Mouse (Mus musculus) urinary bladder, adult 2 months (tissue): ENCODE results near the gene Hcar2. TPM values are rescaled to one million over a fixed set of nuclear protein-coding genes. Genes with fewer than 3 reads are reported as not detected.

Source experiments
- DNase-seq: peaks from one replicate; pipeline ENCODE4 v3.0.0; 2022; ENCODE audit warnings: low spot score
- polyA plus RNA-seq: library from polyadenylated mRNA; depleted of rRNA; stranded (reverse); fragments of >200 nt; gene quantifications from 2 replicates; pipeline ENCODE4 v1.2.3, GENCODE M21; 2012; rRNA removed

The Hcar2 gene
- polyA plus RNA-seq: 6.3 and 7.2 TPM in 2 replicates

DNA sequence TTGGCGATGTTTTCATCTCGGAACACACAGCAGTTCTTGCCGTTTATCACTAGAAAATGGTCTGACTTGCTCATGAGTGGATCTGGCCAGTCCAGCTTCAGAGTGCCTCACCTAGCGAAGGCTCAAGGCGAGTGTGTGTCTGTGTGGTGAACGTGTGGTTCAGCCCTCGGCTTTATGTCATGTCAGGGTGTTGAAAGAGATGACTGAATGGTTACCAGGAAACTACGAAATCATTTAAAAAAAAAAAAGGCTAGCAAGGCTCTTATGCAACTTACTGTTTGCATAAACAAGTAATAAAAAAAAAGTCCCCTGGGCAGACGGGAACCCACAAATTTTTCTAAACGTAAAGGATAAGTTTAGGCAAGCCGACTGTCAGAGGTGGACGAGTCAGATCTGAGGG, at the start of gene Hcar2:
Gene Hcar2 (minus strand): TSS at position 135 of the 400 bp plus-strand sequence.
- DNase-seq: peak; percentile 43

DNA sequence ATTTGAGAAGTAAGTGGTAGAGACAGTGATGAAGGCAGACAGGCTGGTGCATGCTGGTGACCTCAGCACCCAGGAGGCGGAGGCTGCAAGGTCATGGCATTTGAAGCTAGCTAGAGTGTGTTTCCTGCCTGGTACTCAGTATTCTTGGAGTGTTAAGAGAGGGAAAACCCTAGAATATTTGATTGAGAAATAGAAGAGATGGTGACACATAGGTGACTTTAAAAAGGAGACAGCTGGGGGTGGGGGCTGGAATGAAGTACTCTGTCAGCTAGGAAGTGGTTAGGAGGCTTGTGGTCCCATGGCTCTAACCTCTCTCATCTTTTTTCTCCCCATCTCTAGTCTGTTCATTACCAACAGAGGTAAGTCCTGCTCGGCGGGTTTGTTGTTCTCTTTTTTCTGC, 49.6 kb upstream of the Hcar2 start:
- no peak for DNase-seq

DNA sequence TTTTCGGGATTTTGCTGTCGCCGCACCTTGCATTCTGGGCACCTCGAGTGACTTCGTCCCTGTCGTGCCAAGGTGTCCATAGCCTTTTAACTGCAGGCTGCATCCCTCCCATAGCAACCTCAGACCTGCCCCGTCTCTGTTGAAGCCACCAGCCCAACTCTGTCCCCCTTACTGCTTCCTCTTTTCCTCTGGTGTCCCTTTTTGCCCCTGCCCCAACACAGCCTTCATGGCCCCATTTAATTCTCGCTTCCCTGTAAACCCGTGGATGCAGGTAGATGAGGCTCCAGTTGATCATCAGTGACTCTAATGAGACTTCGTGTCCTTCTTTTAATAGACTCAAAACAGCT, 42.3 kb upstream of the Hcar2 start:
- no peak for DNase-seq

DNA sequence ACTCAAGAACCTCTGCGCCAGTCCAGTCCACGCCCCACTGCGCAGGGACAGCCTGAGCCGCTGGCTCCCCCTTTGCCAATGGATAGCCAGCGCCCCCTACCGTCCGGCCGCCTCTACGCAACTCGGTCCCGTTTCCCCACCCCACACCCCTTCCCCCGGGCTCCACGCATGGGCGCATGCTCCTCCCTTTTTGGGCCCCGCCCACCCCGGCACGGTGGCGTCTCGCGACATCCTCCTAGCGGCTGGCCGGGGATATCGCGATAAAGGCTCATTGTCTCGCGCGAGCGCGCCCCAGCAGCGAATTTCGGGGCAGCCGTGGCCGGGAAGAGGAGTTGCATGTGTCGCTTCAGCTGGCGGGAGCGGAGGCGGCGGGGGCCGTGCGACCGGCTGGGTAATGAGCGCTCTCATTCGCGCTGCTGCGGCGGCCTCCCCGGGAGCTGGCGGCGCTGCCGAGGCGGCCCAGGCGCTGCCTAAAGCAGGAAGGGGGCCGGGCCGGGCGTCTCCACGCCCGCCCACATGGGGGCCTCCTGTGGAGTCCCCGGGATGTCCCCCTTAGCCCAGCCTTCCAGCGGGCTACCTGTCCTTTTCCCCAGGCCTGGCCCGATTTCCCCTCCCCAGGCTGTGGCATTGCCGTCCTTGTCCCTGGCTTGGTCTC, 41.8 kb upstream of the Hcar2 start, which contains the start of gene Denr:
Gene Denr (plus strand): TSS at position 200 of the 655 bp plus-strand sequence.
- peak; percentile 98 for DNase-seq

DNA sequence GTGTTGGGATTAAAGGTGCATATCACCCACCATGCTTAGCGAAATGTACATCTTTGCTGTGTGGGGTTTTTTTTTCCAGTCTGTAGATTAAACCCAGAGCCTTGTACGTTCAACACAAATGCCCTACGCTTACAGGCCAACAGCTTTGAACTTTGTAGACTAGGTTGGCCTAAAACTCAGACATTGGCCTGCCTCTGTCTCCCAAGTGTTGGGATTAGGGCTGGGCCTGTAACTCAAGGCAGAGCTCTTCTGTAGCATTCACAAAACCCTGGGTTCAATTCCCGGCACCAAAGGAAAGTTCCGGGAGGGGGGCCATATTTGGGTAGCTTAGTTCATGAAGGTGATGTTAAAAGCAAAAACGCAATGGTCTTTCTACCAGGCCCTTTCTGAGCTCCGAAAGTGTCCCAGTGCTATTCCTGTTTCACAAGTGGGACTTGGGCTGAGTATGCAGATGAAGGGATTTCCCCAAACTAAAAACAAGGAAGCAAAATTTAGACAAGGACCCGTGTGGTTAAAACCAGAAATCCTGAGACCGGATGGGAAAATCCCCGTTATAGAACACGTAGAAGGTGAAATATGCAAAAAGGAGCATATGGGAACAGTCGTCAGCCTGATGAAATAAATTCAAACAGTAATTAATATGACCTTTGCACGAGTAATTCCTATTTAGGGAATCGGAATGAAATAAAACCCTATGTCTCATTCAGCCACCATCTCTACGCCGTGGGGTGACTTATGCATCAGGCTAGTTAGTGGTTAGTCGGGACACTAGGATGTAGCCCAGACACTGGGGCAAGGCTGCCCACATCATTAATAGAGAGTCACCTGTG, 41.1 kb upstream of the Hcar2 start:
- DNase-seq: no peak

DNA sequence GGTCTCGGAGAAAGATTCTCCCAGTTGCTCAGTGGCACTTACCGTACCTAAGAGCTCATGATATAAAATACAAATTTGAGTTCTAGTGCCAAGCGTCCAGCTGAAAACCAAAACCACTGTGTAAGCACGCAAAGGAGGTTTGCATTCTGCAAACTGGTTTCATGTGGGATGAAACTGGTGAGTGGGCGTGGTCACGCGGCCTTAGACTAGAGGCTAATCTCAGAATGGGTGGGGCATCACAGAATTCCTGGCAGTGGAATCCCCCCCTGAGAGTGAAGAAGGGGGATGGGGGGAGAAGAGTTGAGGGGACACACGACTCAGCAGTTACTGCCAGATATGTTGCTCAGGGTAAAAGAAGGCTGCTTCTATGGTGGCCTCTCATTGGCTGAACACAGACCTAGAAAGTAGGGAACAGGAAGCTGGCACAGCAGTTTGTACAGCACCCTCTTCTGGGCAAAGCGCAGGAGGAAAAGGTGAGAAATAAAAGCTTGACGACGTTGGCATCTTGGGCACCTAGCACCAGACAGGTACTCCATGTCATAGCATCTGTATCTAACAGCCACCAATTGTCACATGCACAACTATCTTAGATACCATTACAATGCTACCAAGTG, 38.9 kb upstream of the Hcar2 start:
- no peak for DNase-seq

DNA sequence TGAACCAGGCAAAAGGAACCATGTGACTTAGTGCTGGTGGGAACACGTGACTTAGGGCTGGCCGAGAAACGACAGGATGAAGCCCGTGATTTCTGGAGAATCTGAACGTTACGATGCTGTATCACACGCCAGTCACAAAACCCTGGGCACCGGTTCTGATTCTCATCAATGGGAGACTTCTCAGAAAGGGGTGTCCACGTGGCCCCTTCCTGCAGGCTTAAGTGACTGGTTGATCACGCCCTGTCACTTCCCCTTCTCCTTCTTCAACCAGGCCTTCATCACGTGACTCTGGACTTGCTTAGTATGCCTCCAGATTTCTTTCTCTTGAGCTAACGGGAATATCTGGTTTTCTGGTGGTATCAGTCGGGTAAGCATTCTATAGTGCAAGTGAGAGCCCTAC, 32.1 kb upstream of the Hcar2 start:
- DNase-seq: no peak

DNA sequence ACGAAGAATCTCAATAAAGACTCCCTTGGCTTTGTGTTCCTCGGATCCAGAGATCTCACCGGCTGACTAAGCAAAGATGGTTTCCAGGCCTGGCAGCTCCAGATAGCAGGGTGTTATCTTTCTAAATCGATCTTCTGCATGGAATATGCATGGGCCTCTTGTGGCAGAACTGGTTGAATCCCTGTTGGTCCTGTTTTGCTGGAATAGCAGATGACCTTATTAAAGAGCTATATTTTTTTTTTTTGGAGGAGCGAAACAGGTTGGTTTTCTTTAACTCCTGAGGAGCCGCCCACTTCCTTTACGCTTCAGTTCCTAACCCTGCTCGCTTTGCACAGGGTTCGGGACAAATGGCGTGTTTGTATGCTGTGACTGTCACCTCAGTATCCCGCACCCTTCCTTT, 31.1 kb upstream of the Hcar2 start:
- no peak for DNase-seq

DNA sequence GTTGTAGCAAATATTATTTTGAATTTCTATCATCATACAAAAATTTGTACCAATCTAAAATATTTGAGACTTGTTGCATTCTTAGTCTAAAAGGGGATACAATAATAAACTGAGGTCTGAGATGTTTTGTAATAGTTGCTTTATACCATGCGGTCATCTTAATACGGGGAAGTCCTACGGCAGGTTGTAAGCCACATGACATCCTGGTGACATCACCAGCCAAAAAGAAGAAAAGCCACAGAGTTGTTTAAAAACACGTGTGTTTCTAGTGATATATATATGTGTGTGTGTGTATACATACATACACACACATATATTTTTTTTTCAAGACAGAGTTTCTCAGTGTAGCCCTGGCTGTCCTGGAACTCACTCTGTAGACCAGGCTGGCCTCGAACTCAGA, 28.2 kb upstream of the Hcar2 start:
- no peak for DNase-seq

DNA sequence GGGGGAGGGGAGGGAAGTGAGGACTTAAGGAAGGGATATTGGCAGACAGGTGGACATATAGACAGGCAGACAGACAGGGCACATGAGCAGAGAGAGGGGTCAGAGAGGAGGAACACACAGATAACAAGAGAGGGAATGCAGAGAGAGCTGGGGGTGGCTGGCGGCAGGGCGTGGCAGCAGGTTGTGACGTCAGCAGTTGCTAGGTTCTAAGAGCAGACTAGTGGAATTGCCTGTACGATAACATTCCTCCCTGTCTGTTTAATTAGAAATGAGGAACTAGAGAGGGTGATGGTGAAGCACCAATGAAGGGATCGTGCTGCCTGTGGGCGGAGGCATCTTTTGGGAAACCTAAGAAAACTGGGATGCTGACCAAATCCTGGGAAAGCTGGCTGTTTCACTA, 26.4 kb upstream of the Hcar2 start:
- no peak for DNase-seq

DNA sequence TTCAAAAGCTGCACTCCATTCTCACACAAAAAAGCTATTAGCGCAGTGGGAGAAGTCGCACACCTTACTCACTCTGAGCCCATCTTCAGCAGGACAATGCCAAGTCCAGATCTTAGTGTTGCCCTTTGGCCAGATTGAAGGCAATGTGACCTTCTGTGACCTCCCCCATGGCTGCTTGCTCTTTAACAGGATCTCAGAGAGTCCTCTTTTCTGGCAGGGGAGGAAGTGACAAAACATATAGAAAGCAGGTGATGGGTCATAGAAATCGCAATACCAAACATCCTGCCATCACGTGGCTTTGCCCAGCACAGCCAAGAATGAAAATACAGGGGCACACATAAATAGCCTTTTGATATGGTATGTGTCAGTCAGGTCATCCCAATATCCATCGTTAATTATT, 25.7 kb upstream of the Hcar2 start:
- DNase-seq: no peak

DNA sequence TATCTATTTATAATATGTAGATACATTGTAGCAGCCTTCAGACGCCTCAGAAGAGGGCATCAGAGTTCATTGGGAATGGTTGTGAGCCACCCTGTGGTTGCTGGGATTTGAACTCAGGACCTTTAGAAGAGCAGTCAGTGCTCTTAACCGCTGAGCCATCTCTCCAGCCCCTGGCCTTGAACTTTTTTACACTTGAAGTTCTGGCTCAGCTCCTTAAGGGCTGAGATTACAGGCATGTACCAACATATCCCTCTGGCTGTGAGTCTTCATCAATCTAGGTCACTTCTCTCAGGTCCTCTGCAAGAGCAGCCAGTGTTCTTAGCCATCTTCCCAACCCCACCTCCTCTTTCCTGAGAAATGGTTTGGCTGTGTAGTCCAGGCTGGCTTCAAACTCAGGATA, 25.0 kb upstream of the Hcar2 start:
- DNase-seq: no peak

DNA sequence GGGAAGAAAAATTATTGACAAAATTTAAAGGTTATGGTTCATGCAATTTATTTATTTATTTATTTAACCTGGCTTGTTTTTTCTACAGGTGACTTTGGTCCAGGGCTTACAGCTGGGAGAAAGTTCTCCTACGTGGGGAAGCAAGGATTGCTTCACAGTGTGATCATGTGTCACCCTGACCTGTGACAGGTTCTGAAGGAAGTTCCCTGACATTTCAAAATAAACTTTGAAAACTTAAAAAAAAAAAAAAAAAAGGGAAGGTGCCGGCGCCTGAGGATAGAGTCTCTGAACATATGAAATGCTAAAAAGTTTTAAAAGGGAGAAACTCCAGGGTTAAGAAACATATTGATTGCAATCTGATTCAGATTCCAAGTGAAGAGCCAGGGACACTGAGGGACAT, 21.1 kb upstream of the Hcar2 start:
- DNase-seq: no peak

DNA sequence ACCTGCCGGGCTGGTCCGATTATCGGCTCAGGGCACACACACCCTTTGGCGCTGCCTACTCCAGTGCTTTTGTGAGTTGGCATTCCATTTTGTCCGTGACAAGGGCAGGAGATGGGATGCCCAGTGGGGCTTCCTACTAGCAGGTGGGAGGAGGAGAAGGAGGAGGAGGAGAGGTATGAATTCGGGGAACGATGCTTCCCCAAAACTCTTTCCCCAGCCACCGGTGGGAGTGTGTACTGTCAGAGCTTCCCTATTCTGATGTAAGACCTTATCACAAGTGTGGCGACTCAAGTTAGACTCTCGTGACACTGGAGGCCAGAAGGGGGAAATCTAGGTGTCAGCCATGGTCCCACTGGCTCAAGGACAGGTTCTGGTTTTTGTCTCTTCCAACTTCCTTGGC, 19.0 kb upstream of the Hcar2 start:
- no peak for DNase-seq

DNA sequence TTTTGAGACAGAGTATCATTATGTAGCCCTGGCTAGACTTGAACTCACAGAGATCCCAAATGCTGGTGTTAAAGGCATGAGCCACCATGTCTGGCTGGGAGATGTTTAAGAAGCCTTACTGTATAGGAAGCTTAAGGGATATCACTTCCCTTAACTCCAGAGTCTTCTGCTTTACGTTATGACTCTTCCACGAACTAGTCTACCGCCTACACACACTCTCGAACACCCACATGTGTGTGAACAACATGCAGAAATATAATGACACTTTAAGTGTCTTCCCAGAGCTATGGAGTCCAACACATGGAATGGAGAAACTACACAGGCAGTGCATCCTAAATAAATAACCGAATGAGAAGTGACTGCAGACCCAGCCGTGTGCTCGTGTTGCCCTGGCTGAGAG, 18.6 kb upstream of the Hcar2 start:
- DNase-seq: no peak

DNA sequence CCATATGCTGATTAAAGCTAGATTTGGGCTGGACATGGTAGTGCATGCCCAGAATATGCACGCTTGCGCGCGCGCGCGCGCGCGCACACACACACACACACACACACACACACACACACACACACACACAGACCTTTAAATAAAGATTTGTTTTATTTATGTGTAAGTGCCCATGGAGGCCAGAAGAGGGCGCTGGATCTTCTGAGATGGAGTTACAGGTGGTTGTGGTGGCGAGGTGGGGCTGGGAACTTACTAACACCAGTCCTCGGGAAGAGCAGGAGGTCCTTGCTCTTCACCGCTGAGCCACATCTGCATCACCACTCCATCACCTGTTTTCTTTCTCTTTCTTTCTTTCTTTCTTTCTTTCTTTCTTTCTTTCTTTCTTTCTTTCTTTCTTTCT, 15.5 kb upstream of the Hcar2 start:
- DNase-seq: no peak

DNA sequence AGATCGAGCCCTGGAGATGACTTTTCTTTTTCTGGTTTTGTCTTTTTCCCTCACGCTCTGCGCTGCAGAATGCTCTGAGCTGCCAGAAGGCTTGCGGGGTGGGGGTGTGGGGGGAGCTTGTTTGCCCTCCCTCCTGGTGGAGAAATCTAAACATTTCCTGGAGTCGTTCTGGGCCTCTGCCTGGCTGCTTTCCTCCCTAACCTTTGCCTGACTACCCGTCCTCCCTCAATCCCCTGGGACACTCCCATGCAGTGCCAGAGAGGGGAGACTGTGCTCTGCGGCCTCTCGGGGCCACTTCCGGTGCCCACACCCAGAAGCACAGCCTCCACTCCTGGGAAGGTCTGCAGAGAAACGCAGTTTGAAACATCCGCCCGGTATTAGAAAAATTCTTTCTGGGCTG, 14.6 kb upstream of the Hcar2 start, which contains the start of gene Hcar1:
Gene Hcar1 (minus strand): TSS at position 93 of the 400 bp plus-strand sequence.
- no peak for DNase-seq

DNA sequence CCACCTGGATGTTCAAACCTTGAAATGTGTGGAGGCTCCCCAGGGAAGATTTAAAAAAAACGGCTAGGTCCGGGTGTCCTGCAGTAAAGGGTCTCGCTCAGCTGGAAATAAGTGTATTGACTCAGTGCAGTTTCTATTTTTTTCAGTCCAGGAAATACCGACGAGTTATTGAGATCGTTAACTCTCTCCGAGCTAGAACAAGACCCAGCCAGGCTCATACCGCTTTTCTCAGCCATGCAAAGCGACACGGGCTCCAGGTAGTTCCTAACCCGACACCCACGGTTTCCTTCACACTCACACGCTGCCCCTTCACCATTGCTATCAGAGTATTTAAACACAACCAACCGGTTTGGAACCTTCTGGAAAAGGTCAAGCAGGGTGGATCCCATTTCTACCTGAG, 12.8 kb upstream of the Hcar2 start:
- no peak for DNase-seq

DNA sequence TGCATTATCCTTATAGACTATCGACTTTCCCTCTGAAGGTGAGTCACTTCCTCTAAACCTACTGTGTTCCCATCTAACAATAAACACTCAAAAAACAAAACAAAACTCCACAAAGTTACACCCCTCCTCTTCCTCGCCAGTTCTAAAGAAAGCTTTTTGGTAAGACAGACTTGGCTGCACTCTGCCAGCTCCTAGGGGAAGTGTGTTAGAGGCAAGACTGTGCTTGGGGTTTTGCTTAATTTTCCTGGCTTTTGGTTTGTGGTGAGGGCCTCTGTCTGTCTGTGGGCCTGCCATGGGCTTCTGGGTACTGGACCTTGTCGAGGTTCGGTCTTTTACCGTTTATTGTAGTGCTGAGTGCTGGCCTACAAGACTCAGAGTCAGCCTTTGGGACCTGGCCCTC, 8.9 kb upstream of the Hcar2 start:
- no peak for DNase-seq

DNA sequence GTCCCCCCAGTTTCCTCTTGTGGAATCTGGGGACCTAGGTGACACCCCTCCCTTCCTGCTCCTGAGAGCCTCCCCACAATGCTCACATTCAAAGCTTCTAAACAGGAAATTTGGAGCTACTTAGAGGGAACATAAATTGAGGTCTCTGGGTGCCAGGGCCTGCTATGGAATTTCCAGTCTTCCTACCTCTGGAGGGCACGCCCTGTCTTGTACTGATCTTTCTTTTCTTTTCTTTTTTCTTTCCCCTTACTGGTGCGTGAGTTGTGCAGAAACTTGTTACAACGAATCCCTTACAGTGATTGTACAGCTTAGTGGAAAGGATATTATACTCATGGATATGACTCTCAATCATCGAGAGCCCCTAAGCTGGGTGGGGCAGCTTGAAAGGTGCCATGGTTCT, 4.3 kb upstream of the Hcar2 start:
- DNase-seq: no peak

DNA sequence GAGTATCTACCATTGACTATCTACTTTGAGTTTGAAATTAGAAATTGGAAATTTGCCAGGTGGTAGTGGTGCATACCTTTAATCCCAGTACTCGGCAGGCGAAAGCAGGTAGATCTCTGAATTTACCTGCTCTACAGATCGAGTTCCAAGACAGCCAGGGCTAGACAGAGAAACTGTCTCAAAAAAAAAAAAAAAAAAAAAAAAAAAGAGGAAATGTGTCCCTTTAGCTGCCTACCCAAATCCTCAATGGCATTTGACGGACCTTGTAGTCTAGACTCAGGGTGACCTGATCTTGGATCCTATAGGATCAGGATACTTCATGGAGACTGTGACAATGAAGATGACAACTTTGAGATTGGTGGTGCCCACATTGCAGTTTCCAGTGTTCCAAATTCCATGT, 1.2 kb upstream of the Hcar2 start:
- DNase-seq: no peak

DNA sequence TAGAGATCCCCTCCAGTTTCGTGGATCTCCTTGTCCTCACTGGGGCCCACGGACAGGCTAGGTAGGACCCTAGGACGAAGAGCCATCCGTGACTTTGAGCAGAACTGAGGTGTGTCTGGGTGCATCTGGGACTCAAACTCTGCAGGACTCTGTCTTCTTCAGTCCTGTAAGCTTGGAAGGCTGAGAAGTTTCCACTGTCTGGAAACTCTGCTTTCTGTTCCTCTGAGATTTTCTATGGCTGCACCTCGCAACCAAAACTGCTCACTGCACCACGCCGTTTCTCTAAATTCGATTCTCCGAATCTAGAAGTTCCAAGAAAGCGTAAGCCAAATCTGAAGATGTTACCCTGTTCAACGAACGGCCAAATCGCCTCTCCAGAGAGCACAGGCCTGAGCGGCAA, 1.4 kb downstream of the Hcar2 start:
- no peak for DNase-seq
